Mouse (Mus musculus): ENCODE data around the gene Gm20388.

DNA sequence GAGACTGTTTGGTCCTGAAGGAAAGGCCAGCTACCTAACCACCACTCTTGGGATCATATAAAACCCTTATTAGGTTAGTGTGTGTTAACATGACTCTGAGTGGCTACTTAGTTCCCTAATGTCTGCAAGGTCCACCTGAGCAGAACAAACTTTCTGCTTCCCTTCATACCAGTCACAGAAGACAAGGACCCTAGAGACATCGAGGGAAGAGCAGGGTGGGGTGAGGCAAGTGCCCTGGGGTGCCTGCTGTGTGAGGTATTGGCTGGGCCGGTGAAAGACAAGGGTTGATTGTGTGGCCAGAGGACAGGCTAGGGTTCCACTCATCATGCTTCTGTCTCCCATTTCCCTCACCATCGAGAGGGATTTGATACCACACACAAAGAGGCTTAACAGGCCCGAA is 847.4 kb downstream of the Gm20388 start:
- TF ChIP-seq CTCF (IDR thresholded peaks at IDR 0.05; ENCODE audit: low read depth, low read length), result no peak
- TF ChIP-seq GATA1 (IDR thresholded peaks at IDR 0.05; ENCODE audit: borderline replicate concordance, low read length), result no peak

Measured in G1E (cell line).